Mouse (Mus musculus): ENCODE measurements around the gene Lin7b. TPM values are rescaled to one million over a fixed set of nuclear protein-coding genes. Genes with fewer than 3 reads are reported as not detected.
A peak's percentile ranks its signal among the peaks of the same experiment; 100 is the strongest.

The Lin7b gene
- polyA plus RNA-seq, 1 experiment: not detected

DNA sequence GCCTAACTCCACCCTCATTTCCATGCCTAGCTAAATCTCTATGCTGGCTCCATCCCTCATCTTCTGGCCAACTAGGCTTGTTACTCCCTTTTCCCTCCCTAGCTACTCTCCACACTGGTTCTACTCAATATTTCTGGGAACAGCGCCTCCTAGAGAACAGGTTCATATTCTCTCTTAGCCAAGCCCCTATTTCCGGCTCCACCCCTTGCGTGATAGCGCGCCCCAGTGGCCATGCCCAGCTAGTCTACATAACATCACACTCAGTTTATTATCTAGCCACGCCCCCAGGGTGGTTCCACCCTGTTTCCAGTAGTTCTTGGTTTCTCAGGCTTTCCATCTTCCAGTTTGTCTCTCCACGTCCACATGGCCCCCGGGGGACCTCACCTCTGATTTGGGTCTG lies 29.1 kb downstream of the Lin7b start:
- H3K4me1 ChIP-seq (ENCODE audit: control insufficient read depth, insufficient read depth, low read length): peaks cover 9% of the 10 kb centered on the region
- no peak overlapping the region for H3K27ac ChIP-seq (ENCODE audit: insufficient read depth, low read depth, low read length)
- WGBS: 7% methylated on average over 8 of the region's 8 CpGs
- H3K4me3 ChIP-seq (ENCODE audit: insufficient read depth, low read depth, low read length): no peak overlapping the region
- TF ChIP-seq POLR2A (IDR thresholded peaks at IDR 0.05; ENCODE audit: insufficient read depth, low read depth, low read length) (no peak), CTCF (IDR thresholded peaks at IDR 0.05; ENCODE audit: insufficient read depth, low read depth, low read length) (no peak)

- Histone ChIP-seq H3K27ac (ENCODE audit: insufficient read depth, low read depth, low read length) (no peak overlapping the region), H3K4me1 (ENCODE audit: control insufficient read depth, insufficient read depth, low read length) (peaks cover 9% of the 10 kb centered on the region), H3K4me3 (ENCODE audit: insufficient read depth, low read depth, low read length) (no peak overlapping the region)
- 35% methylated on average over 11 of the region's 11 CpGs for WGBS
- TF ChIP-seq CTCF (IDR thresholded peaks at IDR 0.05; ENCODE audit: insufficient read depth, low read depth, low read length): no peak
- TF ChIP-seq POLR2A (IDR thresholded peaks at IDR 0.05; ENCODE audit: insufficient read depth, low read depth, low read length): no peak
These were observed 29.7 kb downstream of the Lin7b start for GRCm38 (mm10) chr7:45340669-45341068.

GRCm38 (mm10) chr7:45340066-45340442 lies 30.3 kb downstream of the Lin7b start:
- no peak for TF ChIP-seq CTCF (IDR thresholded peaks at IDR 0.05; ENCODE audit: insufficient read depth, low read depth, low read length)
- TF ChIP-seq POLR2A (IDR thresholded peaks at IDR 0.05; ENCODE audit: insufficient read depth, low read depth, low read length): no peak
- Histone ChIP-seq H3K4me3 (ENCODE audit: insufficient read depth, low read depth, low read length) (0 out of 2 replicates have a peak overlapping the region, but pooled peaks have one; percentile 11), H3K4me1 (ENCODE audit: control insufficient read depth, insufficient read depth, low read length) (peaks cover 9% of the 10 kb centered on the region), H3K27ac (ENCODE audit: insufficient read depth, low read depth, low read length) (no peak overlapping the region)
- 50% methylated on average over 11 of the region's 11 CpGs for WGBS

- Histone ChIP-seq H3K27ac (ENCODE audit: insufficient read depth, low read depth, low read length) (no peak overlapping the region), H3K4me1 (ENCODE audit: control insufficient read depth, insufficient read depth, low read length) (peaks cover 9% of the 10 kb centered on the region), H3K4me3 (ENCODE audit: insufficient read depth, low read depth, low read length) (peak overlapping the region; percentile 11; the same call in 1 of the 2 replicates)
- 29% methylated on average over 39 of the region's 39 CpGs for WGBS
- no peak for TF ChIP-seq POLR2A (IDR thresholded peaks at IDR 0.05; ENCODE audit: insufficient read depth, low read depth, low read length)
- no peak for TF ChIP-seq CTCF (IDR thresholded peaks at IDR 0.05; ENCODE audit: insufficient read depth, low read depth, low read length)
These were observed 30.8 kb downstream of the Lin7b start for GRCm38 (mm10) chr7:45339410-45340065.

- Histone ChIP-seq H3K27ac (ENCODE audit: insufficient read depth, low read depth, low read length) (no peak overlapping the region), H3K4me1 (ENCODE audit: control insufficient read depth, insufficient read depth, low read length) (peaks cover 14% of the 10 kb centered on the region), H3K4me3 (ENCODE audit: insufficient read depth, low read depth, low read length) (no peak overlapping the region)
- WGBS: 14% methylated on average over 14 of the region's 14 CpGs
- TF ChIP-seq POLR2A (IDR thresholded peaks at IDR 0.05; ENCODE audit: insufficient read depth, low read depth, low read length) (no peak), CTCF (IDR thresholded peaks at IDR 0.05; ENCODE audit: insufficient read depth, low read depth, low read length) (no peak)
These were observed 32.0 kb downstream of the Lin7b start for GRCm38 (mm10) chr7:45338161-45338911.

- WGBS: 17% methylated on average over 4 of the region's 4 CpGs
- TF ChIP-seq POLR2A (IDR thresholded peaks at IDR 0.05; ENCODE audit: insufficient read depth, low read depth, low read length): no peak
- no peak for TF ChIP-seq CTCF (IDR thresholded peaks at IDR 0.05; ENCODE audit: insufficient read depth, low read depth, low read length)
- H3K27ac ChIP-seq (ENCODE audit: insufficient read depth, low read depth, low read length): no peak overlapping the region
- no peak overlapping the region for H3K4me3 ChIP-seq (ENCODE audit: insufficient read depth, low read depth, low read length)
- H3K4me1 ChIP-seq (ENCODE audit: control insufficient read depth, insufficient read depth, low read length): peaks cover 22% of the 10 kb centered on the region
These were observed 32.9 kb downstream of the Lin7b start for GRCm38 (mm10) chr7:45337469-45337868.

DNA sequence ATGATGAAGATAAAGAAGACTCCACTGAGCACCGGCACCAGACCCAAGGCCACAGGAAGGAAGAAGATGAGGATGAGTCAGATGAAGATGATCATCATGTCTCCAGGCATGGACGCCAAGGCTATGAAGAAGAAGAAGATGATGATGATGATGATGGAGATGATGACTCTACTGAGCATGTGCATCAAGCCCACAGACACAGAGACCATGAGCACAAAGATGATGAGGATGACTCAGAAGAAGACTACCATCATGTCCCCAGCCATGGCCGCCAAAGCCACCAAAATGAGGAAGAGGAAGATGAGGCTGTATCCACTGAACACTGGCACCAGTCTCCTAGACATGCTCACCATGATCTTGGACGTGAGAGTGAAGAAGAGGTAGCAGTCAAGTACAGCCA lies 34.1 kb downstream of the Lin7b start:
- WGBS: 89% methylated on average over 4 of the region's 4 CpGs
- Histone ChIP-seq H3K4me1 (ENCODE audit: control insufficient read depth, insufficient read depth, low read length) (peaks cover 20% of the 10 kb centered on the region), H3K27ac (ENCODE audit: insufficient read depth, low read depth, low read length) (no peak overlapping the region), H3K4me3 (ENCODE audit: insufficient read depth, low read depth, low read length) (no peak overlapping the region)
- no peak for TF ChIP-seq POLR2A (IDR thresholded peaks at IDR 0.05; ENCODE audit: insufficient read depth, low read depth, low read length)
- no peak for TF ChIP-seq CTCF (IDR thresholded peaks at IDR 0.05; ENCODE audit: insufficient read depth, low read depth, low read length)

GRCm38 (mm10) chr7:45335056-45335455 lies 35.3 kb downstream of the Lin7b start, which contains the start of gene Hrc:
TSS of gene Hrc (plus strand) at chr7:45335290.
- no peak within 1 kb of the TSS for H3K4me3 ChIP-seq (ENCODE audit: insufficient read depth, low read depth, low read length)
- WGBS: 42% methylated on average over 5 of the region's 5 CpGs
- TF ChIP-seq POLR2A (IDR thresholded peaks at IDR 0.05; ENCODE audit: insufficient read depth, low read depth, low read length) (no peak), CTCF (IDR thresholded peaks at IDR 0.05; ENCODE audit: insufficient read depth, low read depth, low read length) (no peak)
- H3K4me1 ChIP-seq (ENCODE audit: control insufficient read depth, insufficient read depth, low read length): peaks cover 20% of the 10 kb centered on the region
- H3K27ac ChIP-seq (ENCODE audit: insufficient read depth, low read depth, low read length): no peak within 1 kb of the TSS

GRCm38 (mm10) chr7:45334605-45335004 lies 35.8 kb downstream of the Lin7b start:
- WGBS: 62% methylated on average over 3 of the region's 3 CpGs
- H3K4me1 ChIP-seq (ENCODE audit: control insufficient read depth, insufficient read depth, low read length): peaks cover 20% of the 10 kb centered on the region
- TF ChIP-seq CTCF (IDR thresholded peaks at IDR 0.05; ENCODE audit: insufficient read depth, low read depth, low read length) (no peak), POLR2A (IDR thresholded peaks at IDR 0.05; ENCODE audit: insufficient read depth, low read depth, low read length) (no peak)
- no peak overlapping the region for H3K27ac ChIP-seq (ENCODE audit: insufficient read depth, low read depth, low read length)
- H3K4me3 ChIP-seq (ENCODE audit: insufficient read depth, low read depth, low read length): no peak overlapping the region

Measured in olfactory bulb, adult 2 months (tissue).